Mouse (Mus musculus) subcutaneous adipose tissue, adult 2 months (tissue): ENCODE measurements around the gene Gm20662. TPM values are rescaled to one million over a fixed set of nuclear protein-coding genes. Genes with fewer than 3 reads are reported as not detected.

Experiments used
- polyA plus RNA-seq: library from polyadenylated mRNA; depleted of rRNA; stranded (reverse); fragments of >200 nt; gene quantifications from 2 replicates; pipeline ENCODE4 v1.2.3, GENCODE M21; 2012; ENCODE audit warnings: low replicate concordance; rRNA removed

Gm20662 gene
- polyA plus RNA-seq, result 1.8 and 3.5 TPM in 2 replicates

DNA sequence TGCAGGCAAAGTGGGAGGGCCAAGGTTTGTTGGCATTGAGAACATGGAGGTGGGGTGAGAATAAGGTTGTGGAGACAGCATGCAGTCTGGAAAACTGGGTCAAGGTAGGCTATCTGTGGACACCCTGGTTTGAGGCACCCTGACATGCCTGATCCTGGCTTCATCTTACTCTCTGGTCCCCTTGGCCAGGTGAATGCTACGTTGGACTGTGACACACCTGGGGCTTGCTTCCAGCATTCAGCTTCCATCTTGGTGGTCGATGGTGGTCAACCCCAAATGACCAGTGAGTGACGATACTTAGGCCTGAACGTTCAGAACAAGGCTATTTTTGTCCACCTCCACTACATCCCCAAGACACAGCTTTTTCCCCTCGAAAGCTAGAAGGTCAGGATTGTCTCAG lies at the start of gene Gm20662:
Gm20662 (plus strand) TSS at position 301 of the 400 bp plus-strand sequence.

DNA sequence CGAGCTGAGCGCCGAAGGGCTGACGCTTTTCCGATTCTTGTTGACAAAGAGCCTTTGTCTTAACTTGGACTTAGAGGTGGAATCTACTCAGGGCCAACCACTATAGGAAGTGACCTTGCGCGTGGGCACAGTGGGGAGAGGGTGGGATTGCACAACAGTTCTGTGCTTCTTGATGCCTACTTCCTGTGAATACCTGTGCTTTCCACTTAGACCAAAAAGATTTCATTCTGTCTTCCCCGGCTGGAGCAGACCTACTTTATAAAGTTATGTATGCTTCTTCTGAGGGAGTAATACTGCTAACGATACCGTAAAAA lies 46.3 kb upstream of the Gm20662 start, which contains the start of gene Traip:
Traip (plus strand) TSS at position 215 of the 314 bp plus-strand sequence.

GRCm38 (mm10) chr9:107975399-107976386 lies 20.5 kb upstream of the Gm20662 start, which contains the start of gene Uba7:
Uba7 (plus strand) TSS chr9:107975505.

GRCm38 (mm10) chr9:107982681-107983346 lies 13.3 kb upstream of the Gm20662 start, which contains the start of gene Gm20661:
Gm20661 (plus strand) TSS chr9:107983058.

DNA sequence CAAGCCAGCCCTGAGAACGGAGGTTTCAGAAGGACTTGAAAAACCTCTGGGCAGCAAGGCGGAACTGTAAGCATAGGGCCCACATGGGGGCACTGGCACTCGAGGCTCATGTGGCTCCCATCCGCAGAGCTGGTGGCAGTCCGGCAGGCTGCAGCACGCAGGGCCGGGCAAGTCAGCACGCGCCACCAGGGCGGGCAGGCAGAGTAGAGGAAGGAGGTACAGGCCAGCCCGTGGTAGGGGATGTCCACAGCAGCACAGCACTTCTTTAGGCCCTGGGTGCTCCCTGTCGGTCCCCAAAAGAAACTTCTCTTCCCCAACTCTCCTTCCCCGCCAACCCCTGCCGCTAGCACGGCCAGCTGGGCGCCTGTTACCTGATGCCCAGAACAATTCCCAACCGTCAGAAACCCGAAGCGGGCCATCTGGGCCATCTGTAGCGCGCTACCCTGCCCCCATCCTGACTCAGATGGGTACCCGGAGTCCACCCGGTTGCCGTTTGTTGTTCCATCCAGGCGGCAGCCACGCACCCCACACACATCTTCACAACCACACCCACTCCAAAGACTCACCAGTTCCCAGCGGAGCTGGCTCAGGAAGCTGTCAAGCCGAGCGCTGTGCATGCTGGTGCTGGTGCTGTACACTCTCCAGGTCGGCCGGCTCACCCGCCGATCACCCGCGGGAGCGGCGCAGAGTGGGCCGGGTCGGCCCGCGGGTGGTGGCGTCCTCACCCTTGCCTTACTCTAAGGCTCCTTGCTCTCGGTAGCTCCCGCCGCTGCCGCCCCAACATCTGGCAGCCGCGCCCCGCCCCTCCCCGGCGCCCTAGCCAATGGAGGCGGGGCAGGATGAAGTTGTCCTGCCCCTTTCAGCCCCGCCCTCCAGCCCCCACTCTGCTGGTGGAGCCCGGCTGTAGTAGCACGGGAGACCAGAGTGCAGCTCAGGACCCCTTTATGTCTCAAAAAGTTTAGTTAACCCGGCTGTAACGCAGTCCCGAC lies 10.7 kb upstream of the Gm20662 start, which contains the start of gene Inka1:
Inka1 (minus strand) TSS at position 749 of the 989 bp plus-strand sequence.

DNA sequence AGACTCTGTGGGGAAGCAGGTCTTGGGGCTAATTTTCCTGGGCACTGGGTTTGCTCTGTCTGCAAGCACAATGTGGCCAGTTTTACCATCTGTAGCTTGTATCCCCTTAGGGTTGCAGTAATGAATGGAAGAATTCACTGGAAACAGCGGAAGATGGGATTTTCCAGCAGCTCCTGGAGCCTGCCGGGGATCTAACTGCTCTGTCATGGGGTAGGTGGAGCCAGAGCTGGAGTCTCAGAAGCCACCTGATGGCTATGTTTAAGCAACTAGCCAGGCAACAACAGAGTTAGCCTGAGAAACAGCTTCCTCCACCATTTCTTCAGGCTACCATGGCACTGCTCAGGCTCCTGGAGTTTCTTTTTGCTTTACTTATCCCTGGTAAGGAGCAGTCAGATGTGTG lies 4.0 kb upstream of the Gm20662 start, which contains the start of gene Cdhr4:
Cdhr4 (plus strand) TSS at position 301 of the 400 bp plus-strand sequence.

GRCm38 (mm10) chr9:108001922-108002770 lies 6.0 kb downstream of the Gm20662 start, which contains the start of gene Ip6k1:
Ip6k1 (plus strand) TSS chr9:108002501.

GRCm38 (mm10) chr9:108049016-108049455 lies 52.9 kb downstream of the Gm20662 start, which contains the start of gene Gmppb:
Gmppb (plus strand) TSS chr9:108049242.

DNA sequence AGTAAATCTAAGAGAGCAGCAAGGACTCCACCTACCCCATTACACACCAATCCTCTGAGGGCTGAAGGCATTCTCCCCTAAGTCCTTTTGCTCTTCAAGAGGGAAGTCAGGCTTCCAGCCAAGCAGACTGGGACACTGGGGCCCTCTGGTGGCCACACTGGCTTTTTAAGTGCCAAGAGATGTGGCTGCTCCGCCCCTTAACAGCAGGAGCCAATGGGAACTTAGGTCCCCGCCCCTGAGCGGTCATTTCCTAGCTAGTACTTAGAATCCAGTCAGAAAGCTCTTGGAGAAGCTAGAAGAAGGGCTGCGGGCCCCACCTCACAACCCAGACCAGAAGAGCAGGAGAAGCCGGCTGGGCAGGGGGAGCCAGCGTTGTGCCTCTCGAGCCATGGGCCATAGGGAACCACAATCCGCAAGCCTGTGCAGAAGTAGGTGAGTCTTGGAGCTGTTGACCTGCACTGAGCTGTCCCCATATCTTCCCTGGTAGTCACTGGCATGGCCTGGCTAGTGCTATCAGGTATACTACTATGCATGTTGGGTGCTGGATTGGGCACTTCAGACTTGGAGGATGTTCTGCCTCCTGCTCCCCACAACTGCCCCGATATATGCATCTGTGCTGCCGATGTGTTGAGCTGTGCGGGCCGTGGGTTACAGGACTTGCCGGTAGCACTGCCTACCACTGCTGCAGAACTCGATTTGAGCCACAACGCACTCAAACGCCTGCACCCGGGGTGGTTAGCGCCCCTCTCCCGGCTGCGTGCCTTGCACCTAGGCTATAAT lies 56.9 kb downstream of the Gm20662 start, which contains the start of gene Amigo3:
Amigo3 (plus strand) TSS at position 275 of the 780 bp plus-strand sequence.

GRCm38 (mm10) chr9:108080168-108080567 lies 84.0 kb downstream of the Gm20662 start, which contains the start of gene Mst1:
Mst1 (plus strand) TSS chr9:108080436.

GRCm38 (mm10) chr9:108082988-108083431 lies 86.9 kb downstream of the Gm20662 start, which contains the start of gene Rnf123:
Rnf123 (minus strand) TSS chr9:108083346.

GRCm38 (mm10) chr9:108094184-108094941 lies 98.2 kb downstream of the Gm20662 start, which contains the start of gene Apeh:
Apeh (minus strand) TSS chr9:108094606.

Other genes with a start within 250 kb of the Gm20662 start
- gene Rbm5, start 225.4 kb upstream of the Gm20662 start, polyA plus RNA-seq, result 75.4 and 106 TPM in 2 replicates
- gene Rbm6, start 123.1 kb upstream of the Gm20662 start, polyA plus RNA-seq, result 18.7 and 23.9 TPM in 2 replicates
- 30.6 and 32.7 TPM in 2 replicates for gene Mon1a, start 108.2 kb upstream of the Gm20662 start, polyA plus RNA-seq
- 57.1 and 88.7 TPM in 2 replicates for gene Mst1r, start 89.5 kb upstream of the Gm20662 start, polyA plus RNA-seq
- gene Actl11, start 67.9 kb upstream of the Gm20662 start, polyA plus RNA-seq, result not detected in 2 replicates
- 0.09 and 0.46 TPM in 2 replicates for gene Camkv, start 60.7 kb upstream of the Gm20662 start, polyA plus RNA-seq
- gene Traip, start 46.2 kb upstream of the Gm20662 start, polyA plus RNA-seq, result 0.72 and 3.4 TPM in 2 replicates
- 105 and 115 TPM in 2 replicates for gene Uba7, start 20.8 kb upstream of the Gm20662 start, polyA plus RNA-seq
- gene Gm20661, start 13.3 kb upstream of the Gm20662 start, polyA plus RNA-seq, result 0.62 and 0.89 TPM in 2 replicates
- gene Inka1, start 10.5 kb upstream of the Gm20662 start, polyA plus RNA-seq, result 26.8 and 39.6 TPM in 2 replicates
- gene Cdhr4, start 3.9 kb upstream of the Gm20662 start, polyA plus RNA-seq, result 4.5 and 5.0 TPM in 2 replicates
- gene Ip6k1, start 6.2 kb downstream of the Gm20662 start, polyA plus RNA-seq, result 90.9 and 136 TPM in 2 replicates
- 19.6 and 29.3 TPM in 2 replicates for gene Gmppb, start 52.9 kb downstream of the Gm20662 start, polyA plus RNA-seq
- gene Amigo3, start 56.8 kb downstream of the Gm20662 start, polyA plus RNA-seq, result 2.5 and 4.7 TPM in 2 replicates
- 0.21 and 0.37 TPM in 2 replicates for gene Mst1, start 84.1 kb downstream of the Gm20662 start, polyA plus RNA-seq
- gene Rnf123, start 87.0 kb downstream of the Gm20662 start, polyA plus RNA-seq, result 81.1 and 94.8 TPM in 2 replicates
- 101 and 116 TPM in 2 replicates for gene Apeh, start 98.3 kb downstream of the Gm20662 start, polyA plus RNA-seq
- 0.29 and 1.1 TPM in 2 replicates for gene Bsn, start 194.0 kb downstream of the Gm20662 start, polyA plus RNA-seq